Mouse (Mus musculus): ENCODE measurements around the gene Pigq.

Pigq gene

DNA sequence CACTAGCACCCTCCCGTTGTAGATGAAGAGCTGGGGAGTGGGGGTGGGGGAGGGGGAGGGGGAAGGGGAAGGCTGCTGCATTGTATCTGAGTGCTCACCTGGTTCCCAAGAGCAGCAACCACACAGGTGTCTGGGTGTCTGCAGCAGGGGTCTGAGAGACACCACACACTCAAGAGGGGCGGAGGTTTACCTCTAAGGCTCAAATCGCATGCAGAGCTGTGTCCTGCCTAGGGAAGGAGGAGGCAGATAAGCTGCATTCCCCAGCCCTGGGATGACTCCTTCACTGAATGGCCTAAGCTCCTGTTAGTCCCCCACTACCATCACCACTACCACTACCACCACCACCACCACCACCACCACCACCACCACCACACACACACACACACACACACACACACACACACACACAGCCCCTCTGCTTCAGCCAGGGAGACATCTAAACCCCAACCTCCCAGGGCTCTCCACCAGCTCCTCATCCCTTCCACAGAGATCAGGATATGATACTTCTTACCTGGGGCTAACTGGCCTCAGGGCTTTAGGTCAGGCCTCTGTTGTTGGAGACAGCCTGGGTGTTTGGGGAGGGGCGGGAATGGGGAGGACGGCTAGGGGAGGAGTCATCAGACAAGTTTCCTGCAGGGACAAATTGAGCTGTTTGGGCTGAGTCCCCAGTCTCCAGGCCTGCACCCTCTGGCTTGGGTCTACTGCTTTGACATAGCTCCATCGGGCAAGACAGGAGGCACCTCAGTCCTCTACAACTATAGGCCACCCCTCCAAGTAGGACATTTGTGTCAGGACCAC, at the start of gene Pigq, which contains the start of gene Nhlrc4:
Gene Pigq, minus strand, starts transcription at position 571 of the 798 bp plus-strand sequence.
Gene Nhlrc4, minus strand, starts transcription at position 596 of the 798 bp plus-strand sequence.
- CTCF ChIA-PET, result interaction anchor here (0.6 to 0.7 kb wide), 5 partner anchors 21 to 301 kb away, joined by 3 to 9 read pairs (median 3); no protein-coding TSS in a partner anchor

DNA sequence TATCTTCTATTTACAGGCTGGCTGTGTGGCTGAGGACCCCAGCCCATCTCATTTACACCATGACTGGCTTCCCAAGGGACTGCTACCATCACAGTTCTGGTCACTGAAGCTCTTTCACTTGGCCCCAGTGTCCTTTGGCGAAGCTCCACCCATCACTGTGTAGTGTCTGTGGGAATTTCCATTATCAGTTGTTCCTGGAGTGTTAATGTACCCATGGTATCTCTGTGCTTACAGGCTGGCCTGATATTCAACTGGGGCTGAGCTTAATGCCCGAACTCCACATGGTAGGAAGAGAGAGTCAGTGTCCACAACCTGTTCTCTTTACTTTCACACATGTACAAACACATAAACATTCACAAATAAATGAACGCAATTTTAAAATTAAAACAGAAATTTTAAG, 48.8 kb upstream of the Pigq start:
- CTCF ChIA-PET, result no interaction called here

DNA sequence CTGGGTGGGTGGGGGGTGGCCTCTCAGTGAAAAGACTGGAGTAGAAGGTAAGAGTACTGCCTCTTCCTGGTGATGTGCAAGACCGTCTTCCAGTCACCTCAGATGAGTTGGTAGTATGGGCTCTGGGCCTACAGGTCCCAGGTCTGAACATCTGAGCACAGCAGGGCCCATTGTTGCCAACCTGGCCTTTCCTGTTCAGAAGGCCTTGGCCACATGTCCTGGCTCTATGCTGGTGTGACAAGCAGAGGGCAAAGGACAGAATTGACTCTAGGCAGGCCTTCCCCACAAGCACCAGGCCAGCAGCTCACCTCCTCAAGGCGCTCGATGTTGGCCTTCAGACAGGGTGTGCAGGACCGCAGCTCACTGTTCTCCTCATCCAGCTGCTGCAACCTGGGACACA, 47.5 kb upstream of the Pigq start:
- CTCF ChIA-PET, result no interaction called here

DNA sequence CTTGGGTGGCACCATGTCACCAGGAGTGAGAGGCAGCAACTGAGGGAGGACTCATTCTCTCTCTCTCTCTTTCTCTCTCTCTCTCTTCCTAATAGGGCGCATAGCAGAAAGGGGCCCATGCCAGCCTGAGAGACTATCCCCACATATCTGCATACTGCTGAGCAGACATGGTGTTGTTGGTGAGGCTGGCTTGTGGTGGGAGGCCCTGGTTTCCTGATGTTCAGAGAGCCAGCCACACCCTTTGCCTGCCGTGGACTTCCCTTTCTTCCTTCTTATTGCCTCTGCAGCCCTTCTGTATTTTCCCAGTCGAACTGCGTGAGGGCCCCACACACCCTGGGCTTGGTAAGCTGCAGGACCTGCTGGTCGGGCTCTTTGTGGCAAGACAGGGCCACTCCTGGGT, 45.6 kb upstream of the Pigq start:
- CTCF ChIA-PET, result no interaction called here

DNA sequence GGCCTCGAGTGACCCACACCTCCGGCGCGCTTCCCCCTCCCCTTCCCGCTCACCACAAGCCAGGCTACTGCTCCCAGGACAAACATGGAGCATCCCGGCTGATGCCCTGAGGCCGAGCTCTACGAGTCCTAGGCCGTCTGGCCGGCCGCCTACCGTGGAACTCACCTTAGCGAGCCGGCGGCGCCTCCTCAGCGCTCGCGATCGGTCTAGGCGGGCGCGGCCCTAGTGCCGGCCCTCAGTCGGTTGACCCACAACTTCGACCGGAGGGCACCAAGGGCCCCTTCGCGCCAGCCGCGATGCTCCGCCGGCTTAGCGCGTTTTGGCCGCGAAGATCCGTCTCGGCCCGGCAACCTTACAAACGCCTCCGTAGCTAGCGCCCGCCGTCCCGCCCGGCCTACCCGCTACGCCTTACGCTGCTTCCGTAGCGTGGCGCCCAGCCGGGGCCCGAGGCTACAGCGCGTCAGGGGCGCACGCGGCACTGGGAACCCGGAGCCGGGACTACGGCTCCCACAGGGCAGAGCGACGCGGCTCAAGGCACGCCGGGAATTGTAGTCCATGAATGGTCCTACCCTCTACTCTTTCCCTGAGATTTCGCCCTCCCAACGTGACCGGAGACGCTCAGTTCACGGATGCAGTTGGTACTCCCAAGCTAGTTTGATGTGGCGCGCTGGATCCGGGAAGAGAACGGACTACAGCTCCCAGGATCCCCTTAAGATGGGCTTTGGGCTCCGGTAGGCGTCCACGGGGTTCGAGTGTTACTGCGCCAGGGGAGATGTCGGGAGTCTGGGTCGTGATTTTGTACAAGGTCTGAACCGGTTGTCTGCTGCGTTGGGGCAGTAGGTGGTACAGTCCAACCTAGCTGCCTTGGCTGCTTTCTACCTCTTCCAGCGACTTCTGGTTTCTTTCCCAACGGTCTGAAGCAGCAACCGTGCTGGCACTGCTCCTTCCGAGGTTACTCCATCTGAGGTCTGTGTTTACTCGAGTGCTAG, 40.9 kb upstream of the Pigq start, which contains the start of gene Capn15:
Gene Capn15, minus strand, starts transcription at position 491 of the 989 bp plus-strand sequence.
- CTCF ChIA-PET, result interaction anchor here (0.6 to 1.1 kb wide), 2 partner anchors 37 to 114 kb away, joined by 3 read pairs; no protein-coding TSS in a partner anchor

DNA sequence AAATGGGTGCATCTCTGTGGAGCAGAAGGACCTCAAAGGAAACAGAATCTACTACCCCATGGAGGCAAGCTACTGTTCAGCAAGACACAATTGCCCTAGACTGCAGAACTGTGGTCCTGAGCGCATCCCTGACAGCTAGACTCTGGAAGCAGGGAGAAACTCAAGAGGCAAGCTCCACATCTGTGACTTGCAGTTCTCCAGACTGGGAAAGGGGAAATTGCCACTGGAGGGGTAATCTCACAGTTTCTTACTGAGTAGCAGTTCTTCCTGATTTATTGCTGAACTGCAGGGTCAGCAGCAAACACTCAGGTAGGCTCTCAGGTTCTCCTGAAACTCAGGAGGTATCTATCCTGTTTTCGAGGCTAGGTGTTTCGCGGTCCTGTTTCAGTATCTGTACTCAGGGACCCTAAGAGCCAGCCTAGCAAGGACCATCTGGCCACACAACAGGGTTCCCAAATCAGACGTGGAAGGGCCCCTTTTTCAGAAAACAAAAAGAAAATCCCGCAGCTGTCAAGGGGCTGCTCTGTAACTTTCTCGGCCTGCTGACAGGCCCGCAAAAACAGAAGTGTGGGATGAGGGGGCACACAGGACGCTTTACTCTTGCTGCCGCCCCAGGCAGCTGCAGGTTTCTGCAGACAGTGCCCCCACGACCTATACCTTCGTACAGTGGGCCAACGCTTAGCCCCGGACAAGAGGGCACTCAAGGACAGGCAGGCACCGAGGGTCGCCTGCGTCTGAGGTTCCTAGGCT, 40.0 kb upstream of the Pigq start:
- CTCF ChIA-PET, result interaction anchor here (1.1 kb wide), 1 partner anchor 113 kb away, joined by 3 read pairs; no protein-coding TSS in a partner anchor

DNA sequence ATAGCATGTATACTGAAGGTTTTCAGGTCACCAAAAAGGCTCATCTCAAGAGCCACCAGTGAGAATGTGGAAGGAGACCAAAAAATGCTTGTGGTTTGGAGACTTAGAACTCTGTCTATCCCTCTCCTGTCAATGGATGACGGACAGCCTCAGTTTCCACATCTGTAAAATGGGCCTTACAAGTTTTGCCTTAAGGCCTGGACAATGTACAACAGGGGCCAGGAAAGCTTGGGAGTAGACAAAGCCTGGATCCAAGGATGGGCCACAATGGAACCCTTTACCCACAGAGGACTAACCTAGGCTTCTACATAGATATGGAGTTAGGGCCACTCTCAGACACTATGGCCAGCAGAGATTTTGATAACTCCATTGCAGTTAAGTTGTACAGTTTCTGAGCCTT, 39.3 kb upstream of the Pigq start:
- CTCF ChIA-PET, result no interaction called here

DNA sequence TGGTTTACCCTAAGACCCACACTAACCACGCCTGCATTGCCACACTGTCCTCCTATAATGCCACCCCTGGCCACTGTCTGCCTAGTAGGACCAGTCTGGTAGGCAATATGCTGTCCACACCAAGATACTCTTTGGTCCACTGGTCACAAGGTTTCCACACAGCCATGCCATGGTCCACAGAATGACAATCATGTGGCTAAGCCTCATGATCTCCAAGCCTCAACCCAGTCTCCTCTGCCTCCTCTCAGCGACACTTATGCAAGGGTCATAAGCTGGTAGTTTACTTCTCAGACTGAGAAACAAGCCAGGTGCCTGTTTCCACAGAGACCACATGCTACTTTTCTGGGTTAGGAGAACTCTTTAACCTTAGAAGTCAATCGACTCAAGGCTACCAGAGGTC, 38.2 kb upstream of the Pigq start:
- CTCF ChIA-PET, result no interaction called here

DNA sequence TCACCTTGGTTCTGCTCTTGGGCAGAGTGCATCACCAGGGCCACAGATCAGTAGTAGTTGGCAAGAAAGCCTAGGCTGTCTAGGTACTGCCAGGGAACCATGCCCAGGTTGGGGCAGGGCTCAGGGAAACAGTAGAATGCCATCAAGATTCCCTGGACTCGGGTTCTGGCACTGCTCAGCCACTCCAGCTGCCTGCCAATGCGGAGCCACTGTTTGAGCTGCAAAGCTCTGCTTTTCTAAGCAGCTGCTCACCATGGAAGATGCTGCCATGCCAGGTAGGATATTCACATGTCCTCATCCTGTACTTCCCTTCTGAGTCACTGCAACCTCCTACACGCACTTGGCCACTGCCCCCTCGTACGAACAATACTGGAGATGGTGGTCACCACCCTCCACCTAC, 36.1 kb upstream of the Pigq start:
- CTCF ChIA-PET, result interaction anchor here (0.7 kb wide), 2 partner anchors 1040 to 1648 kb away, joined by 3 read pairs; no protein-coding TSS in a partner anchor

DNA sequence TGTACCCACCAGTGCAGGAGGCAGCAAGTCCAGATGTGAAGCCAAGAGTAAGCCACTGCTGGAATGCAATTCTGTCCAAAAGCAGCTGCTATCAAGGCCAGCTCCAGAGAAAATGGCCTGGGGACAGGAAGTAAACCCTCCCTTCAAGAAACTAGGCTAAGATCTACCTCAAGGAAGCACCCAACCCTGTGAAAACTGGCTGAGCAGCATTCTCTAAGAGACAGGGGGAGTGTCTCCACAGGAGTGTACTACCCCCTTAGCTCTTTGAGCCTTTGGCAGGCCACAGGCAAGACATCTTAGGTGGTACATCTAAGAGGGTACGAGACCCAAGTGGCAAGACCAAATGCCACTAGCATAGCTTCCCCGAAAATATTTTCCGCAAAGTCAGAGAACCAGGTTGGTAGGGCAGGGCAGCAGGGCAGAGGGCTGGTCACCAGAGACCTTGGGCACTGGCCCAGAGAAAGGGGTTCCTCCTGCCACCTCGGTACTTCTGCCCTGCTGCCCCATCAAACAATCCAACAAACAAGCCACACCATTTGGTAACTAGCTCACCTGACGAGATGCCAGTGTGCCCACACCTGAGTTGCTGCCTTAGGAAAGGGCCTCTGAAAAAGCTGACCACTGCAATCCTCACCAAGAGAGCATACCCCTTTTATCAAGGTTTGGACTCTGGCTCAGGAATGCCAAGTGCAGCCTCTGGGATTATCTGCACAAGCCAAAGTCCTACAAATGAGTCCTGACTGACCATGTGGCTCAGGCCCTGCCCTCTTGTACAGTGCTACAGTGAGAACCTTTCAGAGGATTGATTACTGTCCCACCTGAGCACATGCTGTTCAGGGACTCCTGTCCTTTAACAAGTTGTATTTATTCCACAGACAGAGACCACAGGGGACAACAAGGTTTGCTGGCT, 35.3 kb upstream of the Pigq start:
- CTCF ChIA-PET, result no interaction called here

DNA sequence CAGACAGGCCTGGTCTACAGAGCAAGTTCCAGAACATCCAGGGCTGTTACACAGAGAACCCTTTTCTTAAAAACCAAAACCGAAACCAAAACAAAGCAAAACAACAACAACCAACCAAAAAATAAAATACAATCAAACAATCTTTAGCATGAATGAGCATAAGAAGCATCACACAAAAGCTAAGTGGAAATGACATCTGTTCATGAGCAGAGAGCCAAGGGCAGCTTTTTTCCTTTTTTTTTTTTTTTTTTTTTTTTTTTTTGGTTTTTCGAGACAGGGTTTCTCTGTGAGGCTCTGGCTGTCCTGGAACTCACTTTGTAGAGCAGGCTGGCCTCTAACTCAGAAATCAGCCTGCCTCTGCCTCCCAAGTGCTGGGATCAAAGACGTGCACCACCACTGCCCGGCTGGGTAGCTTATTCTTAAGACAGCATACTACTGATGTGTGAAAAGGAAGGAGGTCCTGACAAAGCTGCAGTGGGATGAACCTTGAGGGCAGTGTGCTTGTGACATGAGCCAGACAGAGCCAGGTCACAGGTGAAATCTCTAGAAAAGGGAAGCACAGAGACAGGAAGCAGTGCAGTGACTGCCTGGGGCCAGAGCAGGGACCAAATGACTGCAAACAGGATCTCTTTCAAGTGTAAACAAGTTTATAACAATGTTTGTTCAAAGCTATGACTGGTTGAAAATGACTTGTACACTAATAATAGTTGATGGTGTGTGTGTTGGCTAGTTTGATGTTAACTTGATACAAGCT, 26.4 kb upstream of the Pigq start:
- CTCF ChIA-PET, result interaction anchor here (0.6 kb wide), 2 partner anchors 70 to 502 kb away, joined by 3 read pairs; no protein-coding TSS in a partner anchor

DNA sequence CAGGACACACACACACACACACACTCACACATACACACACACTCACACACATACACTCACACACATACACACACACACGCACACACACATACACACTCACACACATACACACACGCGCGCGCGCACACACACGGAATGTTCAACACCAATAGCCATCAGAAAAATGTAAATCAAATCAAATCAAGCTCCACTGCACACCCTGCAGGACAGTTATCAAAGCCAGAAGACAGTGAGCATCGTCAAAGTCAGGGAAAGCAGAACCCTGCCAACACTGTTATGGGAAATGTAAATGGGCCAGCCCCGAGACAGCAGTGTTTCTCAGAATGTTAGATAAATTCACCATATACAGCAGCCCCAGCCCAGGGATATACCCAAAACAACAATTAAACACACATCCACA, 25.7 kb upstream of the Pigq start:
- CTCF ChIA-PET, result interaction anchor here (0.6 kb wide), 1 partner anchor 69 kb away, joined by 3 read pairs; no protein-coding TSS in a partner anchor

DNA sequence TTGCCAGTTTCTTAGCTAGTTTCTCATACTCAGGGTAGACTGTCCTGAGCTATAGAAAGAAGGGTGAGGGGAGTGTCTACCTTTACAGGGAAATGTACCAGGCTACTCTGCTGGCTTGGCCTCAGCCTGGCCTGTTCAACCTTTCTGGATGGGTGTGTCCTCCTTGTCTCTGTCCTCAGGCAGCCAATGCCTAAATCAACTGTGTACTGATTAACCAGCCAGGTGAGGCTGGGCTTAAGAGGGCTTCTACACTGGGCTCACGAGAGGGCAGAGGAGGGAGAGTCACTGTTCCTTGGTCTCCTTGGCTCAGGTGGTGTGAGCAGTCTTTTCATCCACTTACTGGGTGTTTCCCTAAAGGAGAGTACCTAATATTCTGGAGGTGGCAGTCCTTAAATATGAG, 23.4 kb upstream of the Pigq start:
- CTCF ChIA-PET, result no interaction called here

DNA sequence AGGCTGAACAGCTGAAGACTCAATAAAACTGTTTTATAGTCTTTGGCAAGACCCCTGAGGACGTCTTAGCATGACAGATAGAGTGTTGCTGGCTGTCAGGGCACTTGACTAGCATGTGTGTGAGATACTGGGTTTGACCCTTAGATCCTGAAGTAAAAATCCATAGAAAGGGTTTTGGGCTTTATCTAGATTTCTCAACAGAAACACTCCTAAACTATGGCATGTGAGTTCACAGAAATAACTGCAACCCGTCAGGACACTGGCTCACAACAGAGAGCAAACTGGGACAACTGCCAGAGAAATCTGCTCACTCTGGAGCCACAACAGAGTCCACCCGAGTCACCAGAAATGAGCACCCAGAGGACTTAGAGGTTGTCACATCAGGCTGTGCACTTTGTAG, 22.9 kb upstream of the Pigq start:
- CTCF ChIA-PET, result no interaction called here

DNA sequence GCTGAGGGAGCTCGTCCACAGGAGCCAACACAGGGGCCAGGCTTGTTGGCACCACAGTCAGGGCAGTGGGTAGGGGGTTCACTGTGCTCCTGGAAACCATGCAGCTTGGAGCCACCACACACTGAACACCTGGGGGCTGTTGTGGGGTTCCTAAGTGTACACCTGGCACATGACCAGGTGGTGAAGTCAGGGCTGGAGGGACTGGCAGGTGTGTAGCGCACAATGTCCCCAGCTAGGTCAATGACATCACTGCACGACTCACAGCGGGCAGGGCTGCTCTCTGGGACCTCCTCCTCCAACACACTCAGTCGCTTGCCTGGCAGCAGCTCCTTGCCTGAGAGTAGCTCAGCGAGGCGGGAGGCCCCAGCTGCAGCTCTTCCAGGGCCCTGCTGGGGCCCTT, 19.5 kb upstream of the Pigq start:
- CTCF ChIA-PET, result no interaction called here

DNA sequence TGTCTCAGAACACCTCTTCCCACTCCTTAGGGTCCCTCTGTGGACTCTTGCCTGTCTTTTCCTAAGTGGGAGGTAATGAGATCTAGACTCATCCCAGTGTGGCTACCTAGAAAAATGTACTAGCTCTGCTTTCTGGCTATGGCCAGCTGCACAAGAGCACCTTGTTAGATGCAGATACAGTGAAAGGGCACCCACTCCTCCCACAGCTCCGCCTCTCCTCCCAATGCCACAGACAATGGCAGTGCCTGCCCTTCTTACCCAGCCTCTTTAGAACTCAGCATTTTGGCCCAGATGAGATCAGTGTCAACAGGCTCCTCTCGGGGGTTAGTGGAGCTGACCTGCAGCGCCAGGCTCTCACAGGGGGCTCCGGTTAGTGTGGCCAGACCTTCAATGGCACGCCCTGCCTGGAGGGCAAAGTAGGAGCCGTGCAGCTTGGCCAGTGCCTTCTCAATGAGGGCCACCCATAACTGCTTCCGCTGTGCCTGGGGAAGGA, 17.7 kb upstream of the Pigq start:
- CTCF ChIA-PET, result no interaction called here

DNA sequence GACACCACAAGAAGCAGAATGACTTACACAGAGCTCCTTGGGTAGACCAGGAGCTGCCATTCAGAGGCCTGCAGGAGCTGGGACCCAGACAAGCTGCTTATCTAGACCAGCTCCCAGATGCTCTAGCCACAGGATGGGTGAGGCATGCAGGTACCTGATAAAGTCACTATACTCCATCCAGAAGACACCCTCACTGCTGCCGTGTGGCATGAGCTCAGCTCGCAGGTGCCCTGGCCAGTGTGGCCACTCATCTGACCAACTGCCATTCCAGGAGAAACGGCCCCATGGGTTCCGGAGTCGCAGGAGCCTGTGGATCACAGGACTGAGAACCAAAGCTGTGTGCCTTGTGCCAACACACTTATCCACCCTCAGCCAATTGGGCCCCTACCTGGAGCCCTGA, 16.8 kb upstream of the Pigq start:
- CTCF ChIA-PET, result no interaction called here

DNA sequence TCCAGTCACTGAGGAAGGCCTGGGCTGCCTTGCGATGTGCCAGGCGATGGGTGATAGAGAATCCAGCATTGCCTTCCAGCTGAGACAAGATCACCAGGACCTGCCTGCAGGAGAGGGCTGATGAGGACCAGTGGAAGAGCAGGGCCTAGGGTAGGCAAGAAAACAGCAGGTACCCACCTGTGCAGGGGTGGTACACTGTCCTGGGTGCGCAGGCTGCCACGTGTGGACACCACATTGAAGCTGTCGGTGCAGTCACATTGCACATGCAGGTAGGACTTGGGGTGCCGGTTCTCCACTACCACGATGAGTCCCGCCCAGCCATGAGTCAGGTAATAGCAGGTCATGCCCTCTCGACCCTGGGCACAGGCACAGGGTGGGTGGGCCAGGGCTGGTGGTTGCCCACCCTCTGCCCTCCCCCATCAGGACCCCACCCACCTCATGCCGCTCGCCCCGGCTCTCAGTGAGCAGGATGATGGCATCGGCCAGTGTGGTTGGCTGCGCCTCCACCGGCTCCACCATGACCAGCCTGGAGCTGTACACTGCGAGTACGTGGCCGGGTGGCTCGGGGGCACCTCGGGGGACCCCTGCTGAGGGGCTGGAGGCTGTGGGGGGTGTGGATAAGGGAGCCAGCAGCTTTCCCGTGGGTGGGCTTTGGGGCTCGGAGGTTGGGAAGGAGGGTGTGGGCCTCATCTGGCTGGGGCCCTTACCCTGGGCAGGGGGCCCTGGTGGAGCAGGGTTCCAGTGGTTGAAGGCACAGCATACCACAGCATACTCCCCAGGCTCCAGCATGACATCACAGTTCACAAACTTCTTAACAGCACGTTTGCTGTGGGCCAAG, 15.1 kb upstream of the Pigq start:
- CTCF ChIA-PET, result no interaction called here
